Mouse (Mus musculus): ENCODE measurements around the gene Gm11034.

GRCm38 (mm10) chr8:72220758-72221157, 7.3 kb upstream of the Gm11034 start:
- TF ChIP-seq POLR2A (IDR thresholded peaks at IDR 0.05; ENCODE audit: control insufficient read depth, extremely low read depth, insufficient read depth, low read length, poor library complexity) (no peak), CTCF (IDR thresholded peaks at IDR 0.05; ENCODE audit: borderline replicate concordance, control insufficient read depth, extremely low read depth, insufficient read depth, low read length, poor library complexity) (no peak)
